Mouse (Mus musculus): Measurements from ENCODE around the gene Gm5447.

DNA sequence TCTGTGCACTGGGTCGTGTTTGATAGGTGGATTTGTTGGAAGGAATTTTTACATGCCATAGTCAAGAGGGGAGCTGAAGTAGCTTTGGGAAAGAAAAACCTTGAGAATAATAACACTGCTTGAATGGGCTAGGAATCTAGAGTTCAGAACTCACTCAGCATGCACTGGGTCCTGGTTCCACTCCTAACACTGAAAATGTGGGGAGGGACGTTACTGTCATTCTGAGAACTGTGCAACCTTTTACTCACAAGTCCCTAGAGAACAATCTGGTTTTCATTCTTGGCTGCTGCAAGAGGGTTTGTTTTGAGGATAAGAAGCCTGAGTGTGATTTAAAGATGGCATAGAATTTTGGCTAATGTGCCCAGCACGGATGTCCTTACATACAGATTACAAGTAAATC lies 49.7 kb downstream of the Gm5447 start:
- TF ChIP-seq POLR2A (IDR thresholded peaks at IDR 0.05; ENCODE audit: insufficient read depth, low read length) (no peak), CTCF (IDR thresholded peaks at IDR 0.05; ENCODE audit: low read depth, low read length) (no peak)
